Mouse (Mus musculus) liver, embryonic 16.5 days (tissue): ENCODE measurements around the gene Larp6. TPM values are rescaled to one million over a fixed set of nuclear protein-coding genes. Genes with fewer than 3 reads are reported as not detected.

Source experiments
- ATAC-seq: fragments of 200-750 bp; cut with Nextera tagmentation; 2 replicates; pipeline ENCODE4 v1.8.0; 2017; ENCODE audit warnings: low read depth, mild to moderate bottlenecking, moderate number of reproducible peaks, moderate library complexity
- H3K27ac ChIP-seq: fragments of 300-500 bp; sonication (generic); 2 replicates; pipeline ENCODE4 v1.5.1; 2014; ENCODE audit warnings: mild to moderate bottlenecking, low read length
- H3K27me3 ChIP-seq: fragments of 300-500 bp; sonication (generic); 2 replicates; pipeline ENCODE4 v1.6.1; 2014; ENCODE audit warnings: low read depth, low read length, mixed read lengths; ENCODE audit not compliant: control insufficient read depth, insufficient read depth
- H3K36me3 ChIP-seq: fragments of 300-500 bp; sonication (generic); 2 replicates; pipeline ENCODE4 v1.6.1; 2014; ENCODE audit warnings: mild to moderate bottlenecking; ENCODE audit not compliant: control insufficient read depth, insufficient read depth
- H3K4me1 ChIP-seq: fragments of 300-500 bp; sonication (generic); 2 replicates; pipeline ENCODE4 v1.6.1; 2014; ENCODE audit warnings: low read depth, low read length, mixed read lengths; ENCODE audit not compliant: control insufficient read depth
- H3K4me2 ChIP-seq: fragments of 300-500 bp; sonication (generic); 2 replicates; pipeline ENCODE4 v1.6.1; 2014; ENCODE audit warnings: low read depth, low read length, mixed read lengths
- H3K4me3 ChIP-seq: fragments of 300-500 bp; sonication (generic); 2 replicates; pipeline ENCODE4 v1.5.1; 2014; ENCODE audit warnings: low read depth, mild to moderate bottlenecking, low read length
- H3K9ac ChIP-seq: fragments of 300-500 bp; sonication (generic); 2 replicates; pipeline ENCODE4 v1.6.1; 2014; ENCODE audit warnings: low read depth, low read length
- H3K9me3 ChIP-seq: fragments of 300-500 bp; sonication (generic); replicated peaks from 2 replicates; pipeline ENCODE4 v1.6.1; 2016; ENCODE audit warnings: low read length; ENCODE audit not compliant: control insufficient read depth
- WGBS: fragments of 180-500 bp; shearing (Covaris S2); extraction: QIAGEN DNeasy Blood & Tissue Kit; methylation state at CpG from one replicate; pipeline ENCODE4 v1.1.7; 2014; ENCODE audit not compliant: insufficient replicate concordance; 5-methylcytosine and 5-hydroxymethylcytosine counted together
- polyA plus RNA-seq: library from polyadenylated mRNA; unstranded; fragments of >200 nt; fragmentation: Nextera tagmentation; extraction: Ambion mirVana; gene quantifications from 2 replicates; pipeline ENCODE4 v1.2.1, GENCODE M21; 2015

Larp6 gene
- polyA plus RNA-seq, 1 experiment from 2014 or later = 0.05 TPM

- H3K9ac ChIP-seq = no peak overlapping the region
- no peaks in the 10 kb centered on the region for H3K36me3 ChIP-seq
- no peak overlapping the region for H3K4me3 ChIP-seq
- H3K4me1 ChIP-seq = no peaks in the 10 kb centered on the region
- no peak overlapping the region for H3K27ac ChIP-seq
- no peaks in the 10 kb centered on the region for H3K9me3 ChIP-seq
- WGBS = 70% methylated on average over 7 of the region's 7 CpGs
- no peak for ATAC-seq
- H3K27me3 ChIP-seq = no peaks in the 10 kb centered on the region
- H3K4me2 ChIP-seq = no peak overlapping the region
These were observed 12.2 kb downstream of the Larp6 start for GRCm38 (mm10) chr9:60724968-60725367.

GRCm38 (mm10) chr9:60734321-60734720, 21.5 kb downstream of the Larp6 start:
- no peaks in the 10 kb centered on the region for H3K27me3 ChIP-seq
- no peaks in the 10 kb centered on the region for H3K9me3 ChIP-seq
- no peaks in the 10 kb centered on the region for H3K4me1 ChIP-seq
- ATAC-seq = no peak
- H3K27ac ChIP-seq = no peak overlapping the region
- H3K9ac ChIP-seq = no peak overlapping the region
- WGBS = 76% methylated on average over 2 of the region's 2 CpGs
- no peak overlapping the region for H3K4me2 ChIP-seq
- no peak overlapping the region for H3K4me3 ChIP-seq
- no peaks in the 10 kb centered on the region for H3K36me3 ChIP-seq

- no peaks in the 10 kb centered on the region for H3K4me1 ChIP-seq
- WGBS = 72% methylated on average over 5 of the region's 5 CpGs
- no peak overlapping the region for H3K4me2 ChIP-seq
- no peak overlapping the region for H3K27ac ChIP-seq
- H3K27me3 ChIP-seq = no peaks in the 10 kb centered on the region
- H3K9ac ChIP-seq = no peak overlapping the region
- no peak for ATAC-seq
- H3K9me3 ChIP-seq = no peaks in the 10 kb centered on the region
- H3K4me3 ChIP-seq = no peak overlapping the region
- H3K36me3 ChIP-seq = no peaks in the 10 kb centered on the region
These were observed 26.3 kb downstream of the Larp6 start for GRCm38 (mm10) chr9:60739126-60739525.

GRCm38 (mm10) chr9:60741436-60741835, 28.6 kb downstream of the Larp6 start:
- H3K4me2 ChIP-seq = no peak overlapping the region
- H3K9ac ChIP-seq = no peak overlapping the region
- no peak overlapping the region for H3K4me3 ChIP-seq
- H3K4me1 ChIP-seq = no peaks in the 10 kb centered on the region
- H3K36me3 ChIP-seq = no peaks in the 10 kb centered on the region
- no peaks in the 10 kb centered on the region for H3K27me3 ChIP-seq
- no peak for ATAC-seq
- H3K9me3 ChIP-seq = no peaks in the 10 kb centered on the region
- 31% methylated on average over 10 of the region's 10 CpGs for WGBS
- H3K27ac ChIP-seq = no peak overlapping the region

- H3K9me3 ChIP-seq = no peaks in the 10 kb centered on the region
- H3K4me3 ChIP-seq = no peak overlapping the region
- no peaks in the 10 kb centered on the region for H3K27me3 ChIP-seq
- WGBS = 57% methylated on average over 9 of the region's 9 CpGs
- no peaks in the 10 kb centered on the region for H3K36me3 ChIP-seq
- H3K9ac ChIP-seq = no peak overlapping the region
- H3K4me2 ChIP-seq = no peak overlapping the region
- no peaks in the 10 kb centered on the region for H3K4me1 ChIP-seq
- H3K27ac ChIP-seq = no peak overlapping the region
- ATAC-seq = no peak
These were observed 29.7 kb downstream of the Larp6 start for GRCm38 (mm10) chr9:60742516-60742915.

- Histone ChIP-seq H3K4me2 (no peak overlapping the region), H3K9ac (no peak overlapping the region), H3K9me3 (no peaks in the 10 kb centered on the region), H3K27me3 (no peaks in the 10 kb centered on the region), H3K27ac (no peak overlapping the region), H3K4me1 (no peaks in the 10 kb centered on the region), H3K4me3 (no peak overlapping the region), H3K36me3 (no peaks in the 10 kb centered on the region)
- no peak for ATAC-seq
- 25% methylated on average over 17 of the region's 17 CpGs for WGBS
These were observed 30.6 kb downstream of the Larp6 start for GRCm38 (mm10) chr9:60743180-60743900.

GRCm38 (mm10) chr9:60744171-60744969, 31.6 kb downstream of the Larp6 start:
- no peaks in the 10 kb centered on the region for H3K36me3 ChIP-seq
- no peaks in the 10 kb centered on the region for H3K27me3 ChIP-seq
- H3K9me3 ChIP-seq = peaks cover 3% of the 10 kb centered on the region; the same call in 1 of the 2 replicates
- no peak overlapping the region for H3K4me2 ChIP-seq
- no peak overlapping the region for H3K27ac ChIP-seq
- WGBS = 38% methylated on average over 18 of the region's 18 CpGs
- no peak for ATAC-seq
- no peaks in the 10 kb centered on the region for H3K4me1 ChIP-seq
- no peak overlapping the region for H3K4me3 ChIP-seq
- H3K9ac ChIP-seq = no peak overlapping the region

GRCm38 (mm10) chr9:60744971-60745370, 32.2 kb downstream of the Larp6 start:
- H3K4me1 ChIP-seq = no peaks in the 10 kb centered on the region
- H3K4me3 ChIP-seq = no peak overlapping the region
- H3K4me2 ChIP-seq = no peak overlapping the region
- H3K27ac ChIP-seq = no peak overlapping the region
- no peak overlapping the region for H3K9ac ChIP-seq
- H3K27me3 ChIP-seq = no peaks in the 10 kb centered on the region
- H3K36me3 ChIP-seq = no peaks in the 10 kb centered on the region
- H3K9me3 ChIP-seq = peaks cover 3% of the 10 kb centered on the region; the same call in 1 of the 2 replicates
- WGBS = 46% methylated on average over 4 of the region's 4 CpGs
- no peak for ATAC-seq

- ATAC-seq = no peak
- Histone ChIP-seq H3K27ac (no peak overlapping the region), H3K9me3 (peaks cover 3% of the 10 kb centered on the region; the same call in 1 of the 2 replicates), H3K4me3 (no peak overlapping the region), H3K36me3 (no peaks in the 10 kb centered on the region), H3K27me3 (no peaks in the 10 kb centered on the region), H3K4me1 (no peaks in the 10 kb centered on the region), H3K4me2 (no peak overlapping the region), H3K9ac (no peak overlapping the region)
- 42% methylated on average over 6 of the region's 6 CpGs for WGBS
These were observed 33.8 kb downstream of the Larp6 start for GRCm38 (mm10) chr9:60746561-60746960.
